In the genomic region with DNA sequence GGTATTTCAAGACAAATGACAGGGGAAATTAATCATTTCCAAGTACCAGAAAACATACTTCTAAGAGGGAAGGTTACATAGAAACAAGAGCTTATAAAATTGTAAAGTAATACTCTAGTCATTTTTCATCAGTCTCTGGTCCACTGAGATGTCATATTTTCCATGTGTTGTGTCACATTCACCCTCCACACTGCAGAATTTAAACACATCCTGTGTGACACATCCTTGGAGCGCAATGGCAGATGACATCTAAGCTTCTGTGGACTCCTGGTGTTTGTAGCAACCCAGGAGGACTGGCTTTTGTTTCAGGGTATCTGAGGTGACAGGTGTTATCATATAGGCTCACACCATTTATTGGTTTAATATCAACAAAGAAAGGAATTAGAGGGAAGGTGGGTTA, we compare ENCODE assay signal across 32 mouse cellular contexts. TPM values are rescaled to one million over a fixed set of nuclear protein-coding genes. Genes with fewer than 3 reads are reported as not detected.
A peak's percentile ranks its signal among the peaks of the same experiment; 100 is the strongest.
DNase-seq lines count a peak whose midpoint lies in the region; ATAC-seq and TF ChIP-seq lines count a peak whose summit lies in the region.
"Had no signal": no experiment of that assay in that cellular context is flagged by ENCODE, and none has a peak within 500 bp of the region (broad histone marks: within the 10 kb centered on the region; RNA-seq: fewer than 3 reads in every experiment).

No protein-coding gene starts in this region.

- no peak for TF ChIP-seq POLR2A in CH12.LX (IDR thresholded peaks at IDR 0.05; ENCODE audit: low read depth, low read length)

- H3K36me3 ChIP-seq in CH12.LX (replicated peaks in 1 of 2; ENCODE audit: control insufficient read depth in 1 of 2, insufficient read depth in 1 of 2, low read length in 1 of 2): no peaks in the 10 kb centered on the region
- H3K36me3 ChIP-seq in midbrain, embryonic 13.5 days: no peaks in the 10 kb centered on the region
- no peaks in the 10 kb centered on the region for H3K36me3 ChIP-seq in forebrain, embryonic 13.5 days (ENCODE audit: poor library complexity, severe bottlenecking)
- H3K36me3 ChIP-seq: forebrain, embryonic 10.5 days; G1E; hindbrain, embryonic 12.5 days; hindbrain, embryonic 15.5 days had no signal

- 0 out of 2 replicates have a peak, but pooled peaks have one; percentile 40 for ATAC-seq in megakaryocyte, adult 5-6 weeks (ENCODE audit: poor library complexity, severe bottlenecking)
- ATAC-seq in midbrain, embryonic 13.5 days: no peak
- ATAC-seq in forebrain, embryonic 13.5 days: no peak
- ATAC-seq: forebrain, embryonic 14.5 days; forebrain, postnatal 0 days; intestine, embryonic 16.5 days; Patski had no signal

- no peaks in the 10 kb centered on the region for H3K27me3 ChIP-seq in CH12.LX (replicated peaks)
- no peaks in the 10 kb centered on the region for H3K27me3 ChIP-seq in midbrain, embryonic 13.5 days
- H3K27me3 ChIP-seq in forebrain, embryonic 13.5 days: no peaks in the 10 kb centered on the region
- H3K27me3 ChIP-seq: hindbrain, embryonic 12.5 days; hindbrain, embryonic 15.5 days had no signal

- dilution Hi-C loops in CH12.LX (cut with MboI; ENCODE audit: extremely low pct_ligation_motif_present, extremely low pct_unique_long_range_greater_than_20kb, low sequenced_read_pairs): no loop called here

- no peak overlapping the region for H3K27ac ChIP-seq in CH12.LX (ENCODE audit: insufficient read depth, low read depth)
- H3K27ac ChIP-seq in midbrain, embryonic 13.5 days: no peak overlapping the region
- no peak overlapping the region for H3K27ac ChIP-seq in forebrain, embryonic 13.5 days
- H3K27ac ChIP-seq: forebrain, embryonic 10.5 days; heart, adult 2 months; hindbrain, embryonic 12.5 days; hindbrain, embryonic 15.5 days had no signal

- peak; percentile 10 for DNase-seq in 416B (ENCODE audit: low read depth)
- DNase-seq in CD4-positive helper T cell, adult 2 months (ENCODE audit: low read depth, low spot score): peak; percentile 17
- DNase-seq in CH12.LX (ENCODE audit: extremely low read depth): peak; percentile 12
- DNase-seq: adrenal gland, postnatal 10 days; adrenal gland, postnatal 36 days; cerebellum, adult 18-20 months; cerebellum, adult 9-10 months; cerebellum, postnatal 14 days; forebrain, postnatal 0 days; gastrocnemius, postnatal 25 days; heart, adult 2 months had no signal

- no peak for TF ChIP-seq RAD21 in CH12.LX (IDR thresholded peaks at IDR 0.05; ENCODE audit: low read depth, low read length)

- H3K9ac ChIP-seq in CH12.LX (ENCODE audit: insufficient read depth, low read depth): no peak overlapping the region
- H3K9ac ChIP-seq in midbrain, embryonic 13.5 days (replicated peaks): no peak overlapping the region
- H3K9ac ChIP-seq in forebrain, embryonic 13.5 days: no peak overlapping the region
- H3K9ac ChIP-seq: forebrain, postnatal 0 days; hindbrain, embryonic 12.5 days; hindbrain, embryonic 15.5 days had no signal

- TF ChIP-seq EP300 in CH12.LX (IDR thresholded peaks at IDR 0.05; ENCODE audit: low read length): no peak

- no peak overlapping the region for H3K4me2 ChIP-seq in CH12.LX (ENCODE audit: insufficient read depth, low read depth, poor library complexity, severe bottlenecking)
- no peak overlapping the region for H3K4me2 ChIP-seq in midbrain, embryonic 13.5 days (replicated peaks)
- no peak overlapping the region for H3K4me2 ChIP-seq in forebrain, embryonic 13.5 days
- H3K4me2 ChIP-seq: heart, embryonic 11.5 days; hindbrain, embryonic 12.5 days; hindbrain, embryonic 15.5 days had no signal

- in situ Hi-C loops in CH12.LX (cut with MboI; ENCODE audit: low pct_ligation_motif_present, low pct_unique_long_range_greater_than_20kb, low sequenced_read_pairs): no loop called here

- WGBS in midbrain, embryonic 13.5 days: 96% methylated on average over 1 of the region's 1 CpGs
- 90% methylated on average over 1 of the region's 1 CpGs for WGBS in forebrain, embryonic 13.5 days

- no peak for TF ChIP-seq CTCF in CH12.LX (conservative IDR thresholded peaks at IDR 0.05 in 1 of 2, IDR thresholded peaks at IDR 0.05 in 1 of 2; ENCODE audit: low read depth in 2 of 2, low read length in 2 of 2)

- H3K4me3 ChIP-seq in CH12.LX (replicated peaks in 1 of 3; ENCODE audit: low read depth in 2 of 3, low read length in 2 of 3, poor library complexity in 1 of 3): no peak overlapping the region
- no peak overlapping the region for H3K4me3 ChIP-seq in midbrain, embryonic 13.5 days (replicated peaks)
- H3K4me3 ChIP-seq in forebrain, embryonic 13.5 days: no peak overlapping the region
- H3K4me3 ChIP-seq: forebrain, embryonic 10.5 days; heart, adult 2 months; hindbrain, embryonic 12.5 days; hindbrain, embryonic 15.5 days had no signal

- H3K9me3 ChIP-seq in CH12.LX (replicated peaks; ENCODE audit: low read length): no peaks in the 10 kb centered on the region
- H3K9me3 ChIP-seq in midbrain, embryonic 13.5 days: 0 out of 2 replicates have a peak, but pooled peaks cover 2% of the 10 kb centered on the region
- peaks cover 2% of the 10 kb centered on the region; the same call in 1 of the 2 replicates for H3K9me3 ChIP-seq in forebrain, embryonic 13.5 days (replicated peaks)
- H3K9me3 ChIP-seq: G1E had no signal

- no peaks in the 10 kb centered on the region for H3K79me2 ChIP-seq in CH12.LX (replicated peaks; ENCODE audit: control insufficient read depth, extremely low read depth, insufficient read depth, poor library complexity, severe bottlenecking)

- H3K4me1 ChIP-seq in CH12.LX (ENCODE audit: control insufficient read depth in 1 of 2, insufficient read depth in 2 of 2): peaks cover 0 to 3% of the 10 kb centered on the region in 2 experiments; a peak in 1 of 4 replicates
- no peaks in the 10 kb centered on the region for H3K4me1 ChIP-seq in midbrain, embryonic 13.5 days (replicated peaks)
- H3K4me1 ChIP-seq in forebrain, embryonic 13.5 days: no peaks in the 10 kb centered on the region
- H3K4me1 ChIP-seq: forebrain, embryonic 10.5 days; hindbrain, embryonic 12.5 days; hindbrain, embryonic 15.5 days had no signal

TF ChIP-seq in CH12.LX, 34 proteins besides CTCF, POLR2A, EP300 and RAD21:
- TF ChIP-seq JUND (conservative IDR thresholded peaks at IDR 0.05; ENCODE audit: low read depth, low read length) (peak; percentile 26; the same call in 1 of the 2 replicates), USF1 (IDR thresholded peaks at IDR 0.05; ENCODE audit: low read depth, low read length) (no peak), MYC (IDR thresholded peaks at IDR 0.05; ENCODE audit: low read depth, low read length) (no peak)

RNA-seq across cellular contexts. Expression of a gene that starts 1.0 kb away (rescaled TPM):
- not detected in 2 replicates for total RNA-seq in CH12.LX (2012; rRNA removed)
- total RNA-seq in CH12.LX (2014; rRNA removed): not detected in 2 replicates
- not detected in 2 replicates for polyA plus RNA-seq in CH12.LX (2012; ENCODE audit: insufficient read length, low read depth)
- not detected in 2 replicates for total RNA-seq in megakaryocyte, adult 5-6 weeks (2015)
- total RNA-seq in megakaryocyte, adult 5-6 weeks (2017): not detected in 2 replicates
- polyA plus RNA-seq in midbrain, embryonic 13.5 days (2015; fragmentation: Nextera tagmentation; extraction: Ambion mirVana): not detected in 2 replicates
- not detected in 2 replicates for polyA plus RNA-seq in forebrain, embryonic 13.5 days (2015; fragmentation: Nextera tagmentation; extraction: Ambion mirVana)
- total RNA-seq: adrenal gland, adult 18-20 months; adrenal gland, postnatal 10 days; adrenal gland, postnatal 36 days; forebrain, postnatal 0 days; gastrocnemius, adult 8-10 months; gastrocnemius, postnatal 25 days; heart, adult 2 months; heart, postnatal 25 days; hematopoietic stem cell, adult 5-6 weeks had no signal
- polyA plus RNA-seq: embryonic facial prominence, embryonic 11.5 days; embryonic facial prominence, embryonic 14.5 days; forebrain, embryonic 10.5 days; forebrain, embryonic 14.5 days; forebrain, postnatal 0 days; frontal cortex, adult 2 months; G1E; heart, embryonic 11.5 days; heart, embryonic 14.5 days; heart, postnatal 0 days; hindbrain, embryonic 12.5 days; hindbrain, embryonic 15.5 days; intestine, embryonic 16.5 days; Patski had no signal

RNA-seq across cellular contexts. Expression of a gene that starts 35.4 kb away (rescaled TPM):
- total RNA-seq in CH12.LX (2012; rRNA removed) (not detected in 2 replicates), CH12.LX (2014; rRNA removed) (not detected in 2 replicates)
- polyA plus RNA-seq in CH12.LX (2012; ENCODE audit: insufficient read length, low read depth): not detected in 2 replicates
- not detected in 2 replicates for total RNA-seq in megakaryocyte, adult 5-6 weeks (2015)
- not detected in 2 replicates for total RNA-seq in megakaryocyte, adult 5-6 weeks (2017)
- polyA plus RNA-seq in midbrain, embryonic 13.5 days (2015; fragmentation: Nextera tagmentation; extraction: Ambion mirVana): not detected in 2 replicates
- polyA plus RNA-seq in forebrain, embryonic 13.5 days (2015; fragmentation: Nextera tagmentation; extraction: Ambion mirVana): not detected in 2 replicates
- total RNA-seq: adrenal gland, adult 18-20 months; adrenal gland, postnatal 10 days; adrenal gland, postnatal 36 days; forebrain, postnatal 0 days; G1E; gastrocnemius, adult 8-10 months; gastrocnemius, postnatal 25 days; heart, adult 2 months; heart, postnatal 25 days; hematopoietic stem cell, adult 5-6 weeks had no signal
- polyA plus RNA-seq: embryonic facial prominence, embryonic 11.5 days; embryonic facial prominence, embryonic 14.5 days; forebrain, embryonic 10.5 days; forebrain, embryonic 14.5 days; forebrain, postnatal 0 days; frontal cortex, adult 2 months; G1E; gonadal fat pad, adult 2 months; heart, adult 2 months; heart, embryonic 11.5 days; heart, embryonic 14.5 days; heart, postnatal 0 days; hindbrain, embryonic 12.5 days; hindbrain, embryonic 15.5 days; intestine, embryonic 16.5 days; Patski had no signal

RNA-seq across cellular contexts. Expression of a gene that starts 48.8 kb away (rescaled TPM):
- not detected in 2 replicates for total RNA-seq in CH12.LX (2012; rRNA removed)
- not detected in 2 replicates for total RNA-seq in CH12.LX (2014; rRNA removed)
- polyA plus RNA-seq in CH12.LX (2012; ENCODE audit: insufficient read length, low read depth): not detected in 2 replicates
- total RNA-seq in megakaryocyte, adult 5-6 weeks (2015): 81.1 and 96.0 TPM in 2 replicates
- total RNA-seq in megakaryocyte, adult 5-6 weeks (2017): 52.4 and 55.6 TPM in 2 replicates
- not detected in 2 replicates for polyA plus RNA-seq in midbrain, embryonic 13.5 days (2015; fragmentation: Nextera tagmentation; extraction: Ambion mirVana)
- polyA plus RNA-seq in forebrain, embryonic 13.5 days (2015; fragmentation: Nextera tagmentation; extraction: Ambion mirVana): not detected in 2 replicates
- total RNA-seq: forebrain, postnatal 0 days; G1E had no signal
- polyA plus RNA-seq: embryonic facial prominence, embryonic 11.5 days; embryonic facial prominence, embryonic 14.5 days; forebrain, embryonic 10.5 days; forebrain, embryonic 14.5 days; forebrain, postnatal 0 days; frontal cortex, adult 2 months; G1E; heart, embryonic 11.5 days; heart, embryonic 14.5 days; heart, postnatal 0 days; hindbrain, embryonic 12.5 days; hindbrain, embryonic 15.5 days; Patski had no signal
